Mouse (Mus musculus): ENCODE data around the gene Kcnh1. TPM values are rescaled to one million over a fixed set of nuclear protein-coding genes. Genes with fewer than 3 reads are reported as not detected.

Kcnh1 gene
- polyA plus RNA-seq, 1 experiment from 2014 or later: 0.94 TPM

DNA sequence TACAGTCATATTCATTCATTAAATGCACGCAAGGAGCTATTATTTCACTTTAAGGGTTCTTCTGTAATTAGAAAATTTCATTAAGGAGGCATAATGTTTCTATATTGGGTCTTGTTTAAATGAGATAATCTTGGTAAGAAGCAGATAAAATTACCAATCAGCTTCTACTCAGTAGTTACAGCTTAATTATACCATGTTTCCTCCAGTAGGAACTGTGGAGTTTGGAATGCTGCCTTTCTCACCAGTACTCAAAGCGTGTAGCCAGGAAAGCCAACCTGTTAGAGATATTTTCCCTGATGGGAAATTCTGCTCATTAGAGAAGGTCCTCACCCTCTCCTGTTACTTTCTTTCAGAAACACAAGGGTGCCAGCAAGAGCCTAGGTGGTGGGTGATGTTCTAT lies 240.8 kb downstream of the Kcnh1 start:
- Histone ChIP-seq H3K9ac (replicated peaks) (no peak overlapping the region), H3K4me1 (no peaks in the 10 kb centered on the region), H3K36me3 (no peaks in the 10 kb centered on the region), H3K4me3 (no peak overlapping the region), H3K9me3 (no peaks in the 10 kb centered on the region), H3K27ac (replicated peaks) (no peak overlapping the region), H3K27me3 (no peaks in the 10 kb centered on the region), H3K4me2 (replicated peaks) (no peak overlapping the region)
- 96% methylated on average over 2 of the region's 2 CpGs for WGBS
- no peak for ATAC-seq (ENCODE audit: low FRiP score, low read depth)

DNA sequence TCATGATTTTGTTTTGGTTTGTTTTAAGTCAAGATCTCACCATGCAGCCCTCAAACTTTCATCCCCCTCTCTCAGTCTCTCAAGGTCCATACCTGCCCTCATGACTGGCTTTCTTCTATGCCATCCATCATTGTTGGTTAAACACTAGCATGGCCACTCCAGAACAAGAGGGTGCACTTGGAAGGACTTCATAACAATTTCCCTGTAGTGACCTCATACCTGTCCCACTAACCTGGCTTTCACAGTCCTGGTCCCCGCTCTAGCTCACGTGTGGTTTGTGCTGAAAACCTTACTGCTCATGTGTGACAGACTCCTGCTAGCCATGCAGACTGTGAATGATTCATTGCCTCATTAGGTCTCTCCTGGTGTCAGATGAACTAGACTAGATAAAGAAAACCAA lies 244.9 kb downstream of the Kcnh1 start:
- no peaks in the 10 kb centered on the region; the same call in 1 of the 2 replicates for H3K4me1 ChIP-seq
- H3K27ac ChIP-seq (replicated peaks): no peak overlapping the region
- H3K4me2 ChIP-seq (replicated peaks): no peak overlapping the region
- no peak overlapping the region for H3K4me3 ChIP-seq
- no peak overlapping the region for H3K9ac ChIP-seq (replicated peaks)
- 85% methylated on average over 2 of the region's 2 CpGs for WGBS
- no peaks in the 10 kb centered on the region for H3K9me3 ChIP-seq
- no peaks in the 10 kb centered on the region for H3K27me3 ChIP-seq
- H3K36me3 ChIP-seq: no peaks in the 10 kb centered on the region
- ATAC-seq (ENCODE audit: low FRiP score, low read depth): no peak

DNA sequence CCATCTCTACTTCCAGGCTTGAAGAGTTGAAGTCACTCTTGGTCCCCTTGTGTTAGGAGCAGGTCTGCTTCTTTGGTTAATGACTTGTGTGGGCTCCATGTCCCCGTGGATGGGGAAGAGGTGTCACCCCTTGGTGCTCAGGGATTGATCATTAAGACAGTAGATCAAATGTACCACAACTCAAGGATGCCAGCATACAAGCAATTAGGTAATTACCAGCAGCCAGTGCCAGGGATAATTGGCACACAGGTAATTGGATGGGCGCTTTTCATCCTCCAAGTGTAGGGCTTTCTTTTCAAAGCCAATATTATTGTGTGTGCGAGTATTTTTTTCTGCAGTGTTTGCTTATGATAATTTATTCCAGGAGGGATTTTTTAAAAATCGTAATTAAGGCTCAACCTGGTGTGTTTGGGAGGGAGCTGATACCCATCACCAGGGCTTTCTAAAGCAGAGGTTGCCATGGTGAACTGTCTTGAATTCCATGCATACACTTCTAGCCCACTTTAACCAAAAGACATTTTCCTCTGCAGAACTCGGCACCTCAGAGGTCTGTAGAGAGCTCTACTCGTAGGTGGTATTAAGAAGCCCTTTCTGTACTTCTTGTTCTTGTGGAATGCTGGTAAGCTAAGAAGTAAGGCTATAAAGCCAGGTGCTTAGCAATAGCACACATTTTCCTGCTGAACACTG lies 248.7 kb downstream of the Kcnh1 start:
- Histone ChIP-seq H3K4me3 (no peak overlapping the region), H3K9ac (replicated peaks) (no peak overlapping the region), H3K36me3 (no peaks in the 10 kb centered on the region), H3K4me2 (replicated peaks) (no peak overlapping the region), H3K27me3 (no peaks in the 10 kb centered on the region), H3K27ac (replicated peaks) (no peak overlapping the region), H3K9me3 (no peaks in the 10 kb centered on the region), H3K4me1 (no peaks in the 10 kb centered on the region; the same call in 1 of the 2 replicates)
- WGBS: 73% methylated on average over 6 of the region's 6 CpGs
- ATAC-seq (ENCODE audit: low FRiP score, low read depth): peak; percentile 9; the same call in 1 of the 2 replicates

DNA sequence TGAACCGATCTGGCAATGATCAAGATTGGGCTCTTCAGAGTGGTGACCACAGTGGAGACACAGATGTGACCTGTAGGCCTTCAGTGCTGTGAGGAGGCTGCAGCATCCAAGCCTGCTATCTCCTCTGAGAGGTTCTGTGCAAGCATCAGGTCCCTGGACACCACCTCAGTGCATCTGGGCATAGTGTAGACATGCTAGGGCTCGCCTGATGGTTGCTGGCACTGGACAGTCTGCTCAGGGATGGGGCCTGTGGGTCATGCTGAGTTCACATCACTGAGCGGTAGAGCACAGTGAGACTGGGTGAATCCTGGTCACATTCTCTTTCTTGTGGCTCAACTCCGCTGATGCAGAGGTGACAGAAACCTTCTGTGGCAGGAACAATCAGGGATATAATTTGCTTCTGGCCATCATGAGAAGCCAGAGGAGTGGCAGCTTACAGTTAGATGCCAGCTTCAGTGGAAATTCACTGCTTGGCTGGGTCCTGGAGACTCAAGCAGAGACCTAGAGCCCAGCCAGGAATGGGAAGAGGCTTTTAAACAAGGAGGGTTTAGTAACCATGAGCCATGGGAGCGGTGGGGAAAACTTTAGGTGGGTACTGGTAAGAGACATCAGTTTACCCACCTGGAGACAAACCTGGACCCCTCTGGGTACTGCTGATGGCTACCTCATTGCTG lies 252.3 kb downstream of the Kcnh1 start:
- no peaks in the 10 kb centered on the region for H3K9me3 ChIP-seq
- H3K36me3 ChIP-seq: no peaks in the 10 kb centered on the region
- H3K4me1 ChIP-seq: peaks cover 9% of the 10 kb centered on the region; the same call in 1 of the 2 replicates
- ATAC-seq (ENCODE audit: low FRiP score, low read depth): no peak
- no peak overlapping the region for H3K27ac ChIP-seq (replicated peaks)
- no peak overlapping the region for H3K4me2 ChIP-seq (replicated peaks)
- no peak overlapping the region for H3K9ac ChIP-seq (replicated peaks)
- no peaks in the 10 kb centered on the region for H3K27me3 ChIP-seq
- 90% methylated on average over 5 of the region's 5 CpGs for WGBS
- H3K4me3 ChIP-seq: no peak overlapping the region

DNA sequence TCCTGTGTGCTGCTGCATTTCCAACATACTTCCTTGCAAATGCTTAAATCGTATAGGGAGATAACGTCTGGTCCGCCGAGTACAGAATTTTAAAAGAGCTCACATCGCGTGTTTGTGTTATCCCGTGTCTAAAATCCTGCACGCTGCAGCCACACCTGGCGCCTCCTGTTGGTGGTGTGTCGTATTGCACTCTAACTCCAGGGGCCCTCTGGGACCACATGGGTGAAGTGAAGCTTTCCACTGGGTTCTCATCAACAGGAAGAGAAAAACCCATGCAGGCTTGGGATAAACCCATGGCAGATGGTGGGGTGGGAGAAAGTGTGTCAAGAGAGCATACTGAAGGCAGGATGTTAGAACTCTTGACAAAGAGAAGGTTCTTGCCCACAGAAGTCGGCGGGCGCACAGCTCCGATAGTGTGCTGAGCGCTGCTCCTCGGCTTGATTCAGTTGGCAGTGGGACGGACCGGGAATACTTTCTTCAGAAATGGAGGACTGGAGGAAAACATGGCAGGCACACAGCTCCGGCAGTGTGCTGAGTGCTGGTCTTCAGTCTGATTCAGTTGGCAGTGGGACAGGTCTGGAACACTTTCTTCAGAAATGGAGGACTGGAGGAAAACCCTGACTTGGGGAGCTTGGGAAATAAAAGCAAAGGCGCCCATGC lies 253.6 kb downstream of the Kcnh1 start:
- no peak overlapping the region; the same call in 1 of the 2 replicates for H3K27ac ChIP-seq (replicated peaks)
- H3K4me3 ChIP-seq: no peak overlapping the region
- 77% methylated on average over 20 of the region's 20 CpGs for WGBS
- H3K27me3 ChIP-seq: no peaks in the 10 kb centered on the region
- H3K36me3 ChIP-seq: no peaks in the 10 kb centered on the region
- H3K9me3 ChIP-seq: no peaks in the 10 kb centered on the region
- no peak overlapping the region for H3K4me2 ChIP-seq (replicated peaks)
- no peak overlapping the region for H3K9ac ChIP-seq (replicated peaks)
- ATAC-seq (ENCODE audit: low FRiP score, low read depth): peak; percentile 30; the same call in 1 of the 2 replicates
- peaks cover 9% of the 10 kb centered on the region; the same call in 1 of the 2 replicates for H3K4me1 ChIP-seq

DNA sequence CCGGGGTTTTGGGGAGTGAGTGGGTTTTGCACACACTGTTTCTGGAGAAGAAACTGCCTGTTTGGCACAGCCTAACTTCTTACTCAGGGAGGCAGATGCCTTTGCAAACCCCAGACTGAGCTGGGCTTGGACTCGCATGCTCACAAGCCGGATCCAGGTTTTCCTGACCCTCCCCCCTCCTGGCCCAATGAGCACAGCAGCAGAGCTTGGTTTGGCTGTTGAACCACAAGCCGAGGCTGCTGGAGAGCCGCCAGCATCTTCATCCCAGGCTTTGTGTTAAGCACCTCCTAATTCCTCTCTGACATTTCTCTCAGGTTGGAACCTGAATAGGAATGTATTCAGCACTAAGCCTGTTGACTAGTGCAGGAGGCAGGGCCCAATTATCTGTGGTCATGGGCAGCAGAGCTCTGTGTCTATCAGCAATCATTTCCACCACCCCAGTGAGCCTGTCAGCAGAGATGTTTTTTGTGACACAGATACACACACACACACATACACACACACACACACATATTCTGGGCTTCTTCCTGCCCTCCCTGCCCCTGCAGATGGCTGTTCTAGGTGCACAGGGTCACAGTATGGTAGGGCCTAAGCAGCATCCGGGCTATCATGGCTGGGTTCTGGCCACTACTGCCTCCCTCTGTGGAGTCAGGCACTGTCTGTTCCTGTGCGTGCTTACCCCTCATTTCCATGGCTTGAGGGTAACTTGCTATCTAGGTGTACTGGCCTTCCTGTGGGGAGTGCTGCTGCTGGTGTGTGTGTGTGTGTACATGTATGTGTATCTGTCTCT lies 254.3 kb downstream of the Kcnh1 start:
- no peak overlapping the region for H3K9ac ChIP-seq (replicated peaks)
- no peaks in the 10 kb centered on the region for H3K36me3 ChIP-seq
- WGBS: 41% methylated on average over 7 of the region's 7 CpGs
- H3K9me3 ChIP-seq: no peaks in the 10 kb centered on the region
- no peaks in the 10 kb centered on the region for H3K27me3 ChIP-seq
- peaks cover 12% of the 10 kb centered on the region; the same call in 1 of the 2 replicates for H3K4me1 ChIP-seq
- peak overlapping the region; percentile 31 for H3K27ac ChIP-seq (replicated peaks)
- no peak overlapping the region for H3K4me2 ChIP-seq (replicated peaks)
- ATAC-seq (ENCODE audit: low FRiP score, low read depth): peak; percentile 71; the same call in 1 of the 2 replicates
- no peak overlapping the region for H3K4me3 ChIP-seq

DNA sequence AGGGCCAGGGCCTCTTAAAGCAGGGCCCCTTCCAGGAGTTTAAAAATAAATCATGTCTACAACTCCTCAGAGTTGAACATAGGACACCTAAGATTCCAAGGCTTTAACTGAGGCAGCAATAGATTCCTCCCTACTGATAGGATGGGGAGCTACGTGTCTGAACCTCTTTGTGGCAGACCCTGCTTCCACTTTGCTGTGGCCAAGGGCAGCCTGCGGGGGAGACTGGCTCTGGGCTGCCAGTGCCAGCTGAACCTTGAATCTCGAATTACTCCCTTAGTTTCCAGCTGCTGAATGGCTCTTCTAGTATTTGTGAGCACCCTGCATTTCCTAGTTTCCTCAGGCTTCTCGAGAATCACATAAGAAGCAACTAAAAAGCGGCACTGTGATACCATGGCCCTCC lies 255.6 kb downstream of the Kcnh1 start:
- H3K36me3 ChIP-seq: no peaks in the 10 kb centered on the region
- WGBS: 70% methylated on average over 5 of the region's 5 CpGs
- no peaks in the 10 kb centered on the region for H3K27me3 ChIP-seq
- H3K4me3 ChIP-seq: no peak overlapping the region
- H3K4me2 ChIP-seq (replicated peaks): no peak overlapping the region
- H3K9ac ChIP-seq (replicated peaks): no peak overlapping the region
- ATAC-seq (ENCODE audit: low FRiP score, low read depth): no peak
- no peak overlapping the region for H3K27ac ChIP-seq (replicated peaks)
- H3K9me3 ChIP-seq: no peaks in the 10 kb centered on the region
- peaks cover 14% of the 10 kb centered on the region; the same call in 1 of the 2 replicates for H3K4me1 ChIP-seq

DNA sequence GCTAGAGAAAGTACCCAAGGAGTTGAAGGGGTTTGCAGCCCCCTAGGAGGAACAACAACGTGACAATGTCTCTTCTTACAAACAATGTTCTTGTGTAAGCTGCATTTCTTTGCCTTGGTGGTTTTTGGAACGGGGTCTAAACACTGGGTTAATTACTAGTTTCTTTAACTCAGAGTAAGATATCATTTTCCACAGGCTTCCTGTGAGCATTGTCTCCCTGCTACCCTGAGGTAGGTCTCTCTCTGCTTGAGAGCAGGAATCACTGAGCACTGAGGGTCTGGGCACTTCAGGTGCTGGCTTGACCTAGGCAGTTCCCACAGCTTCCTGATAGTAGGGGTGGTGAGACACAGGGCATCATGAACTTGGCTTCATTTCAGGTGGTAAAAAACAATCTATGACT lies 257.1 kb downstream of the Kcnh1 start:
- no peak overlapping the region for H3K4me3 ChIP-seq
- H3K27ac ChIP-seq (replicated peaks): no peak overlapping the region

DNA sequence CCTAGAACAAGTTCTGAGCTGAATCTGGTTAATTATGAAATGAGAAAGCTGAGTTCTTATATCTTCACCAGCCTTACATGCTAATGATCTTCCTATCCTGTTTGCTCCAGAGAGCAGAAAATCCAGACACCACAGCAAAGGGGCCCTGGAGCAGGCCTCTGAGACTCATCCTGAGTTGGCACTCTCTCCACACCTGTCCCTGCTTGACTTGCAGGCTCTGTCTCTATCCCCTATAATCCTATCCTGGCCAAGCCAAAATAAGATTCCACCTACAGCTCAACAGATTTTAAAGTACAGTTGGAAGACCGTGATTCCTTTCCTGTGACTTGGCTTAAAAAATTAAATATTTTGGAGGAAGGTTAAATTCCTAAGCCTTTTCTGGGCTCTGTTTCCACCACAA lies 257.9 kb downstream of the Kcnh1 start:
- Histone ChIP-seq H3K4me3 (no peak overlapping the region), H3K9ac (replicated peaks) (no peak overlapping the region), H3K36me3 (no peaks in the 10 kb centered on the region), H3K27me3 (no peaks in the 10 kb centered on the region), H3K4me2 (replicated peaks) (no peak overlapping the region), H3K27ac (replicated peaks) (no peak overlapping the region), H3K9me3 (no peaks in the 10 kb centered on the region), H3K4me1 (peaks cover 14% of the 10 kb centered on the region; the same call in 1 of the 2 replicates)
- no peak for ATAC-seq (ENCODE audit: low FRiP score, low read depth)
- 90% methylated on average over 1 of the region's 1 CpGs for WGBS

More for the DNA sequence above, 257.1 kb downstream of the Kcnh1 start:
- no peaks in the 10 kb centered on the region for H3K27me3 ChIP-seq
- 69% methylated on average over 2 of the region's 2 CpGs for WGBS
- H3K9me3 ChIP-seq: no peaks in the 10 kb centered on the region
- no peak overlapping the region for H3K9ac ChIP-seq (replicated peaks)
- no peak overlapping the region for H3K4me2 ChIP-seq (replicated peaks)
- H3K4me1 ChIP-seq: peaks cover 14% of the 10 kb centered on the region; the same call in 1 of the 2 replicates
- H3K36me3 ChIP-seq: no peaks in the 10 kb centered on the region
- no peak for ATAC-seq (ENCODE audit: low FRiP score, low read depth)

DNA sequence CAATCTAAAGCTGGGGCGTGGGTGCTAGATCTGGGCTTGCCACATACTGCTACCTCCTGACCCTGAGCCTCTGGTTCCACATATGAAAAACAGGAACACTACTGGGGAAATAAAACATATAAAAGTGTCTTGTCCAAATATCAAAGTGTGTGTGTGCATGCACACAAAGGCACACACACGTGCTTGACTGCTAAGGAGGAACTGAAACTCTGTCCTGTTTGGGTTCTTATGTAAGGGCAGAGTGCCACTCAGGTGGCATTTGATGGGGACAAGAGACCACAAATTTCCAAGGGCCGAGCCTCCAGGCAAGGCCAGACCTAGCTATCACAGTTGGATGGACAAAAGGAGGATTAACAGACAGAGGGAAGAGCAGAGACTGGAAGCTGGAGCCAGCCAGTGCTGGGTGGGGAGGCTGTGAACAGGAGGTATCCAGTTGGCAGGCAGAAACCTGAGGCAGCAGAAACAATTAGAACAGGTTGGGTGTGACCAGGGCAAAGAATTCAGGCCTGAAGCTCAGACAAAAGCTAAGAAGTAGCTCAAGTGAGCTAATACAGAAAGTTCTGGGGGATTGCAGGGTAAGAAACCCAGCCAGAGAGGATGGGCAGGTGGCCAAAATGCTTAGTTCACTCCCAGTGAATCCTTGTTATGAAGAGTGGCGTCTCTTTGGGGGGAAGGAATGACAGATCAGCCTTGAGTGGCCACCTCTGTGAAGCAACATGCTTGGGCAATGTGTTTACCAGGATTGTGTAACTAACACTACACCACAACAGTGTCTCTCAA lies 259.2 kb downstream of the Kcnh1 start:
- no peaks in the 10 kb centered on the region for H3K9me3 ChIP-seq
- H3K9ac ChIP-seq (replicated peaks): no peak overlapping the region
- no peak for ATAC-seq (ENCODE audit: low FRiP score, low read depth)
- H3K4me1 ChIP-seq: peaks cover 11% of the 10 kb centered on the region
- no peak overlapping the region for H3K4me3 ChIP-seq
- 67% methylated on average over 4 of the region's 4 CpGs for WGBS
- H3K27me3 ChIP-seq: no peaks in the 10 kb centered on the region
- no peak overlapping the region for H3K4me2 ChIP-seq (replicated peaks)
- no peak overlapping the region for H3K27ac ChIP-seq (replicated peaks)
- no peaks in the 10 kb centered on the region for H3K36me3 ChIP-seq

DNA sequence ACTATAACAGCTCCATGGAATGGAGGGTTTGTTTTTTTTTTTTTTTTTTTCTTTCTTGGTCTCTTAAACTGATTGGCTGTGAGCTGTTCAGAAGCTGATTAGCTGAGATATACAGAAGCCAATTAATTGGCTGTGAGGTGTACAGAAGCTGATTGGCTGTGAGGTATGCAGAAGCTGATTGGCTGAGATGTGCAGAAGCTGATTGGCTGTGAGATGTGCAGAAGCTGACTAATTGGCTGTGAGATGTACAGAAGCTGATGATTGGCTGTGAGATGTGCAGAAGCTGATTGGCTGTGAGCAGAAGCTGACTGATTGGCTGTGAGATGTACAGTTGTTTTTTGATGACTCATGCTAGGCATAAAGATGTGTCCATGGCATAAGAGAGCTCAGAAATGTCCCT lies 259.9 kb downstream of the Kcnh1 start:
- Histone ChIP-seq H3K36me3 (no peaks in the 10 kb centered on the region), H3K4me3 (no peak overlapping the region), H3K4me1 (peaks cover 5% of the 10 kb centered on the region), H3K27me3 (no peaks in the 10 kb centered on the region), H3K4me2 (replicated peaks) (no peak overlapping the region), H3K27ac (replicated peaks) (no peak overlapping the region), H3K9ac (replicated peaks) (no peak overlapping the region), H3K9me3 (no peaks in the 10 kb centered on the region)
- no peak for ATAC-seq (ENCODE audit: low FRiP score, low read depth)
